Mouse (Mus musculus) ES-E14 (cell line): ENCODE data around the gene Zfp445. TPM values are rescaled to one million over a fixed set of nuclear protein-coding genes. Genes with fewer than 3 reads are reported as not detected.
A peak's percentile ranks its signal among the peaks of the same experiment; 100 is the strongest.
"Not testable (repeated sequence)": the region's sequence is repeated elsewhere in the genome, so short reads cannot be mapped to it uniquely, and the experiment has no call there.

Experiments
- DNase-seq: peaks from one replicate; pipeline ENCODE4 v3.0.0-alpha.2; 2013; ENCODE audit warnings: low read depth, low spot score
- H3K27ac ChIP-seq: 2 replicates; pipeline ENCODE4 v1.5.1; 2012; ENCODE audit warnings: low read depth, mild to moderate bottlenecking, low read length, moderate library complexity, mixed read lengths; ENCODE audit not compliant: poor library complexity, insufficient read depth, severe bottlenecking
- H3K36me3 ChIP-seq: 2 replicates; pipeline ENCODE4 v1.6.1; 2012; ENCODE audit warnings: mild to moderate bottlenecking, low read length, moderate library complexity, mixed read lengths; ENCODE audit not compliant: control insufficient read depth, poor library complexity, insufficient read depth, severe bottlenecking
- H3K4me1 ChIP-seq, 2 experiments: fragments of 150-350 bp in 1 of 2; sonication (generic) in 1 of 2; 2 replicates each; pipeline ENCODE4 v1.6.1; 2012; ENCODE audit warnings: low read length in 2 of 2, mild to moderate bottlenecking in 1 of 2, mixed read lengths in 1 of 2; ENCODE audit not compliant: control insufficient read depth in 2 of 2, insufficient read depth in 2 of 2, poor library complexity in 1 of 2
- H3K4me3 ChIP-seq, 2 experiments: fragments of 150-350 bp in 1 of 2; sonication (generic) in 1 of 2; 2 replicates each; pipeline ENCODE4 v1.5.1; 2012; ENCODE audit warnings: low read length in 2 of 2, low read depth in 1 of 2, mild to moderate bottlenecking in 1 of 2, mixed read lengths in 1 of 2; ENCODE audit not compliant: insufficient read depth in 1 of 2, poor library complexity in 1 of 2, severe bottlenecking in 1 of 2
- H3K9ac ChIP-seq: 2 replicates; pipeline ENCODE4 v1.6.1; 2012; ENCODE audit warnings: low read depth, mild to moderate bottlenecking, low read length, mixed read lengths; ENCODE audit not compliant: poor library complexity, insufficient read depth, severe bottlenecking
- H3K9me3 ChIP-seq: fragments of 150-350 bp; sonication (generic); 2 replicates; pipeline ENCODE4 v1.6.1; 2012; ENCODE audit warnings: low read depth, mild to moderate bottlenecking, low read length; ENCODE audit not compliant: control insufficient read depth, insufficient read depth
- CHD2 ChIP-seq: IDR thresholded peaks from 2 replicates; pipeline ENCODE4 v1.6.1; 2014; ENCODE audit warnings: mild to moderate bottlenecking, low read depth, low read length, inconsistent platforms
- HCFC1 ChIP-seq: IDR thresholded peaks from 2 replicates; pipeline ENCODE4 v1.6.1; 2012; ENCODE audit warnings: low read length, inconsistent platforms, borderline replicate concordance; ENCODE audit not compliant: insufficient read depth
- MAFK ChIP-seq: IDR thresholded peaks from 2 replicates; pipeline ENCODE4 v1.6.1; 2014; ENCODE audit warnings: mild to moderate bottlenecking, low read depth, low read length, inconsistent platforms; ENCODE audit not compliant: insufficient read depth
- ZC3H11A ChIP-seq: IDR thresholded peaks from 2 replicates; pipeline ENCODE4 v1.6.1; 2012; ENCODE audit warnings: low read depth, mild to moderate bottlenecking, inconsistent platforms, low read length, borderline replicate concordance
- ZNF384 ChIP-seq: IDR thresholded peaks from 2 replicates; pipeline ENCODE4 v1.6.1; 2012; ENCODE audit warnings: low read depth, low read length, inconsistent platforms
- in situ Hi-C, 2 experiments: fragments of 600-800 bp; cut with MboI; formaldehyde crosslinking; loops; one replicate each; pipeline ENCODE4 v1.15.1; 2025; ENCODE audit warnings: low sequenced_read_pairs in 2 of 2, inconsistent platforms in 1 of 2; ENCODE audit not compliant: unreplicated experiment in 2 of 2
- total RNA-seq: library from RNA; depleted of rRNA; stranded (reverse); fragments of 300-350 nt; gene quantifications from 2 replicates; pipeline ENCODE4 v1.2.3, GENCODE M21; 2012

The Zfp445 gene
- total RNA-seq, 1 experiment, result 84.1 TPM

DNA sequence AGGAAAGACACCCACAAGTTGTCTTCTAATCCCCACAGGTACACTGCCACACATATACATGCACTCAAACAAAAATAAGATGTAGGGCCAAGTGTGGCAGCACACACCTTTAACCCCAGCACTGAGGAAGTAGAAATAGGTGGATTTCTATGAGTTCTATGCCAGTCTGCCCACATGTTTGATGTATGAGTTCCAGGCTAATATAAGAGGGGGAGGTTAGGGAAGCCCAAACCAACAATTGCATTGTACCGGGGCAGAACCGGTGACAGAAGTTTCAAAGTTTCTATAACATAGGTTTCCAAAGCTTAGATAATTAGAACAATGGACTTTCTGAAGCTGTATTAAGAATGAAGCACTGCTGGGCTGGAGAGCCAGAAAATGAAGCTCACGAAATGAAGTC is 958 bp downstream of the Zfp445 start:
- TF ChIP-seq MAFK (no peak), CHD2 (no peak), ZNF384 (no peak), HCFC1 (no peak), ZC3H11A (no peak)
- peak overlapping the region; percentile 86 to 90 for H3K4me3 ChIP-seq
- H3K36me3 ChIP-seq, result peaks cover 15% of the 10 kb centered on the region
- H3K4me1 ChIP-seq, result no peaks in the 10 kb centered on the region
- in situ Hi-C loops, result no loop called here
- peaks cover 21% of the 10 kb centered on the region for H3K9me3 ChIP-seq
- no peak for DNase-seq
- no peak overlapping the region for H3K9ac ChIP-seq
- no peak overlapping the region for H3K27ac ChIP-seq

DNA sequence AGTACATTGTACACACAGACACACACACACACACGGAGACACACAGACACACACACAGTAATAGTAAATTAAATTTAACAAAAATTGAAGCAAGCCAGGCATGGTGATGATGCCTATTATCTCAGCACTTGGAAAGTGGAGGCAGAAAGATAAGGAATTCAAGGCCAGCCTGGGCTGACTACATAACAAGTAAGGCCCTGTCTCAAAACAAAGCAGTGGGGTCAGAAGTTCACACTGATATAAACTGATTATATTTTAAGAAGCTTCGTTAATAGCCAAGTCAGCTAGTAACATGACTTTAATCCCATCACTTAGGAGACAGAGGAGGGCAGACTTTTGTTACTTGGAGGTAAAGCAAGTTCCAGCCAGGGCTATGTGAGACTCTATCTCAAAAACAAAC is 2.1 kb downstream of the Zfp445 start:
- Histone ChIP-seq H3K27ac (no peak overlapping the region), H3K36me3 (peaks cover 24% of the 10 kb centered on the region), H3K9me3 (peaks cover 28% of the 10 kb centered on the region), H3K4me3 (no peak overlapping the region), H3K4me1 (no peaks in the 10 kb centered on the region), H3K9ac (no peak overlapping the region)
- DNase-seq, result no peak
- in situ Hi-C loops, result no loop called here
- TF ChIP-seq CHD2 (no peak), HCFC1 (no peak), ZC3H11A (no peak), ZNF384 (no peak), MAFK (no peak)

DNA sequence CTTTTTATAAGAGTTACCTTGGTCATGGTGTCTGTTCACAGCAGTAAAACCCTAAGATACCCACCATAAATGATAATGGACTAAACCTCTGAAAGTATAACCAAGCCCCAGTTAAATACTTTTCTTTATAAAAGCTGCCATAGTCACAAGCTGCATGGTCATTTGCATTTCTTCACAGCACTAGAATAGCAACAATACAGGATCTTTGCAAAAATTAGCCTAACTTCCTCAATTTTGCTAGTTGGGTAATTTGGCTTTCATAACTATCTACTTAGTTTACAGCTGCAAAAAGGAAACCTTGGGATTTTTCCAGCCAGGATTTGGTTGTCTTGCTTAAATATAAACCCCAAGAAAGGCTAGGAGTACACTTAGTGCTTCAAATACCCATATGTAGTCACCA is 5.1 kb downstream of the Zfp445 start:
- in situ Hi-C loops, result no loop called here
- Histone ChIP-seq H3K4me1 (no peaks in the 10 kb centered on the region), H3K9ac (no peak overlapping the region), H3K9me3 (peaks cover 45% of the 10 kb centered on the region), H3K27ac (no peak overlapping the region), H3K36me3 (peaks cover 47% of the 10 kb centered on the region), H3K4me3 (no peak overlapping the region)
- TF ChIP-seq HCFC1 (no peak), ZNF384 (no peak), ZC3H11A (no peak), CHD2 (no peak), MAFK (no peak)
- no peak for DNase-seq

DNA sequence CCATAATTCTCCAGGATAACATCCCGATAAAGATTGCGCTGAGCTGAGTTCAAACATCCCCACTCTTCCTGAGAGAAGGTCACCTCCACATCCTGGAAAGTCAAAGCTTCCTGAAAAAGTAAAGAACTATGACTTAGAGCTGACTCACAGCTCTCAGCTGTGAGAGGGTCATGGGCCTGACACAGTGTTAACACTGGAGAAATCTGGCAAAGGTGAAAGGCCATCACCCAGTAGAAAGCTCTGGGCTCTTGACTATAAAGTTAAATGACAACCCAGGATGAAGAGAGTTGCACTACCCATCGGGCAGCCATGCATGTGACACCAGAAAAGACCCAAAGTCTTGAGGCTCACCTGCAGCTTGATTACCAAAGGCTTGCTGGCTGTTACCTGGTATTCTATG is 9.1 kb downstream of the Zfp445 start:
- no peak for DNase-seq
- in situ Hi-C loops, result no loop called here
- H3K9me3 ChIP-seq, result peaks cover 41% of the 10 kb centered on the region
- no peak overlapping the region for H3K27ac ChIP-seq
- TF ChIP-seq HCFC1, result no peak
- no peak for TF ChIP-seq MAFK
- TF ChIP-seq ZNF384, result no peak
- TF ChIP-seq ZC3H11A, result no peak
- no peak for TF ChIP-seq CHD2
- no peak overlapping the region for H3K9ac ChIP-seq
- peaks cover 63% of the 10 kb centered on the region for H3K36me3 ChIP-seq
- no peaks in the 10 kb centered on the region for H3K4me1 ChIP-seq
- H3K4me3 ChIP-seq, result no peak overlapping the region

DNA sequence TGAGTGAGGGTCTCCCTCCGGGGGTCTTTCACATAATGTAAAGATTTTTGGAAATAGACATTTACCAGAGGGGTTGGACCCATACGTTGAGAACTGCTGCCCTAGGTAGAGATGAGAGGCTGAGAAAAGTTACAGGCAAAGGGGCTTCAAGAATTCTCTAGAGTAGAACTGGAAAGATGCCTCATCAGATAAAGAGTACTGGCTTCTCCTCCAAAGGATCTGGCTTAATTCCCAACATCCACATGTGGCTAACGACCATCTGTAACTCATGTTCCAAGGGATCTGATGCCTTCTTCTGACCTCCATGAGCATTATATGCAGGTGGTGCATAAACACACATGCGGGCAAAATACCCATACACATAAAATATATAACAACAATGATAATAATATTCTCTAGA is 10.2 kb downstream of the Zfp445 start:
- Histone ChIP-seq H3K27ac (no peak overlapping the region), H3K36me3 (peaks cover 56% of the 10 kb centered on the region), H3K4me1 (no peaks in the 10 kb centered on the region), H3K9ac (no peak overlapping the region), H3K9me3 (peaks cover 32% of the 10 kb centered on the region), H3K4me3 (no peak overlapping the region)
- TF ChIP-seq HCFC1, result no peak
- no peak for TF ChIP-seq CHD2
- TF ChIP-seq ZC3H11A, result no peak
- TF ChIP-seq ZNF384, result no peak
- in situ Hi-C loops, result no loop called here
- DNase-seq, result no peak

DNA sequence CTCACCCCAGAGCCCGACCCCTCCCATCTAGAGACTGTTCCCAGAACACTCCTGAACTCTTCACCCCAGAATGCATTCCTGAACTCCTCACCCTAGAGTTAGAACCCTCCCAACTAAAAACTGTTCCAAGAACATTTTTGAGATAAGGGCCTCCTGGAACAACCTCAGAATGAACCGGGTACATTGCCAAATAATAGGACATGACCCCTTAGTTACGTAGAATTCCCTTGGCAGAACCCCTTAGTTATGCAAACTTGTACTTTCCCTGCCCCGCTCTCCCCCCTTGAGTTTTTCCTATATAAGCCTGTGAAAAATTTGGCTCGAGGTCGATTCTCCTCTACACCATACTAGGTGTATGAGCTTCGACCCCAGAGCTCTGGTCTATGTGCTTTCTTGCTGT is 10.7 kb downstream of the Zfp445 start:
- DNase-seq, in situ Hi-C loops, H3K9ac ChIP-seq, H3K27ac ChIP-seq, H3K4me1 ChIP-seq, H3K4me3 ChIP-seq: not testable (repeated sequence)
- peaks cover 56% of the 10 kb centered on the region for H3K36me3 ChIP-seq
- peaks cover 29% of the 10 kb centered on the region for H3K9me3 ChIP-seq
